Mouse (Mus musculus) embryonic facial prominence, embryonic 14.5 days (tissue): ENCODE measurements at regions not wholly inside any gene's neighbourhood (a gene's known extent, or its start where the extent isn't known, plus 50 kb on each side); places are given as distances from the start of the nearest gene placed in this dataset.

Experiments used
- ATAC-seq: fragments of 200-750 bp; cut with Nextera tagmentation; 2 replicates; pipeline ENCODE4 v1.8.0; 2017; ENCODE audit warnings: low read depth, moderate number of reproducible peaks, moderate TSS enrichment
- DNase-seq: peaks from one replicate; pipeline ENCODE4 v3.0.0-alpha.2; 2015; ENCODE audit warnings: low spot score
- H3K27ac ChIP-seq: fragments of 300-500 bp; sonication (generic); replicated peaks from 2 replicates; pipeline ENCODE4 v1.5.1; 2014; ENCODE audit warnings: low read depth, mild to moderate bottlenecking, low read length, moderate library complexity
- H3K27me3 ChIP-seq: fragments of 300-500 bp; sonication (generic); replicated peaks from 2 replicates; pipeline ENCODE4 v1.6.1; 2014; ENCODE audit warnings: low read length; ENCODE audit not compliant: control insufficient read depth, insufficient read depth
- H3K36me3 ChIP-seq: fragments of 300-500 bp; sonication (generic); 2 replicates; pipeline ENCODE4 v1.6.1; 2014; ENCODE audit warnings: low read length, mixed read lengths; ENCODE audit not compliant: control insufficient read depth, insufficient read depth
- H3K4me1 ChIP-seq: fragments of 300-500 bp; sonication (generic); 2 replicates; pipeline ENCODE4 v1.6.1; 2014; ENCODE audit warnings: antibody characterized with exemption, low read length; ENCODE audit not compliant: control insufficient read depth, insufficient read depth
- H3K4me2 ChIP-seq: fragments of 300-500 bp; sonication (generic); 2 replicates; pipeline ENCODE4 v1.6.1; 2014; ENCODE audit warnings: low read depth, mild to moderate bottlenecking, low read length, moderate library complexity, mixed read lengths
- H3K4me3 ChIP-seq: fragments of 300-500 bp; sonication (generic); 2 replicates; pipeline ENCODE4 v1.5.1; 2014; ENCODE audit warnings: low read depth, mild to moderate bottlenecking, low read length
- H3K9ac ChIP-seq: fragments of 300-500 bp; sonication (generic); 2 replicates; pipeline ENCODE4 v1.6.1; 2014; ENCODE audit warnings: low read depth, mild to moderate bottlenecking, low read length, moderate library complexity, mixed read lengths
- H3K9me3 ChIP-seq: fragments of 300-500 bp; sonication (generic); 2 replicates; pipeline ENCODE4 v1.6.1; 2016; ENCODE audit warnings: low read length; ENCODE audit not compliant: control insufficient read depth
- WGBS: fragments of 180-500 bp; shearing (Covaris S2); extraction: QIAGEN DNeasy Blood & Tissue Kit; methylation state at CpG from one replicate; pipeline ENCODE4 v1.1.7; 2014; 5-methylcytosine and 5-hydroxymethylcytosine counted together

DNA sequence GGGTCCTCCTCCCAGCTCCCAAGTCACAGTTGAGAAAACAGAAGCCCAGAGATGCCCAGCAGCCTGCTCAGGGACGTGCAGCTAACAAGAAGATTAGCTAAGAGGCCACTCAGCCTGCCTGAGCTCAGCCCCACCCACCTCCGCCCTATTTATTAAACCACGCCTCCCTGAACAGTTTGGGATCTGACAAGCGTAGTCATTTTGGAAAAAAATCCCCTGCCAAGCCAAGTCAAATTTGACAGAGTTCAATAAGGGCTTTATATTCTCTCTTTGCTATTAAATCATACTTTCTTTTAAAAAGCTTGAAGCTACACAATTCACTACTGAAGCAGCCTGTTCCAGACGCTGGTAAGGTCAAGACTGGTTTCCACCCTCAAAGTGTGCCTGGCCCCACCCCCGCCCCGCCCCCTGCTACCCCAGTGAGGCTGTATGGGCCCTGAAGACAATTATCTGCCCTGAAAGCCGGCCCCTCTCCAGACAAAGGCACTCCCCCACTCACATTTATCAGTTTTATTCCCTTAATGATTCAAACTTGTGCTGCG is 61.9 kb upstream of the Zmiz1 start:
- Histone ChIP-seq H3K4me2 (peak overlapping the region; percentile 29), H3K36me3 (no peaks in the 10 kb centered on the region), H3K27ac (no peak overlapping the region; the same call in 1 of the 2 replicates), H3K27me3 (no peaks in the 10 kb centered on the region), H3K9me3 (no peaks in the 10 kb centered on the region), H3K4me3 (peak overlapping the region; percentile 10; the same call in 1 of the 2 replicates), H3K4me1 (peaks cover 9% of the 10 kb centered on the region; the same call in 1 of the 2 replicates), H3K9ac (no peak overlapping the region; the same call in 1 of the 2 replicates)
- DNase-seq (peak; percentile 91), ATAC-seq (peak; percentile 91)
- 5% methylated on average over 9 of the region's 9 CpGs for WGBS

DNA sequence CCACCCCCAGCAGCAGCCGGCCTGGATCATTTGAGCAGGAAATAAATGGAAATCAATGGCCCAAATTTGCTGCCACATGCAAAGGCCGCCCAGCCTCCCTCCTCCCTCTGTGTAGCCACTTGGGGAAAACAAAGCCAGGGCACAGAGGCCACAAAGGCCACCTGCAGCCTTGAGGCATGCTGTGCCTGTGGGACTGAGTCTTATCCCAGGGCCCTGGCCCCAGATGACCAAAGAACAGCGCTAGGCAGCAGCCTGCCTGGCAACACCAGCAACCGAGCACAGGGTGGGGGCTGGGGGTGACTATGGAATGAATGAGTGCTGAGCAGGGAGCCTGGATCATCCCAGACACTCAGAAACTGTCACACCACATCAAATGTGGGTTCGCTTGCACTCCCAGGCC is 61.2 kb upstream of the Zmiz1 start:
- Histone ChIP-seq H3K27ac (no peak overlapping the region), H3K36me3 (no peaks in the 10 kb centered on the region), H3K4me2 (no peak overlapping the region), H3K9me3 (no peaks in the 10 kb centered on the region), H3K9ac (no peak overlapping the region), H3K27me3 (no peaks in the 10 kb centered on the region), H3K4me1 (peaks cover 9% of the 10 kb centered on the region; the same call in 1 of the 2 replicates), H3K4me3 (no peak overlapping the region)
- DNase-seq (peak; percentile 60), ATAC-seq (peak; percentile 51; the same call in 1 of the 2 replicates)
- 26% methylated on average over 5 of the region's 5 CpGs for WGBS

DNA sequence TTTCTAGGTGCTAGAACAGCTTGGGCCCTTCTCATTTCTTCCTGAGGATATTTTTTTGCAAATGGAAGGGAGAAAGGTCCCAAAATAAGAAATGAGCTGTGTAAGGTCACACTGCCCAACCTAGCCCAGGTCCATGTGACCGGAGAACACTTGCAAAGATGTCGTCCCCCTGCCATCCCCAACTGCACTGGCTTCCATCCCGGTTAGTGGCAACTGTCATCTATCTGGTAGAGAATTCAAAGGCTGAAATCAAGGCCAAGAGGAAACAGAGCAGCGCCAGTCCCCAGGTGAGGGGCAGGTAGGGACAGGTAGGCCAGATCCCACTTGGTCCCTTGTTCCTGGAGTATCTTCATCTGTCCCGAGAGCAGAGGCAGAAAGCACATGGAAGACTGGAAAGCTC is 60.2 kb upstream of the Zmiz1 start:
- H3K36me3 ChIP-seq, result no peaks in the 10 kb centered on the region
- H3K27ac ChIP-seq, result no peak overlapping the region
- ATAC-seq (no peak), DNase-seq (no peak)
- H3K4me1 ChIP-seq, result peaks cover 9% of the 10 kb centered on the region; the same call in 1 of the 2 replicates
- H3K9ac ChIP-seq, result no peak overlapping the region
- H3K4me2 ChIP-seq, result no peak overlapping the region
- H3K4me3 ChIP-seq, result no peak overlapping the region
- no peaks in the 10 kb centered on the region for H3K27me3 ChIP-seq
- 89% methylated on average over 5 of the region's 5 CpGs for WGBS
- H3K9me3 ChIP-seq, result no peaks in the 10 kb centered on the region

DNA sequence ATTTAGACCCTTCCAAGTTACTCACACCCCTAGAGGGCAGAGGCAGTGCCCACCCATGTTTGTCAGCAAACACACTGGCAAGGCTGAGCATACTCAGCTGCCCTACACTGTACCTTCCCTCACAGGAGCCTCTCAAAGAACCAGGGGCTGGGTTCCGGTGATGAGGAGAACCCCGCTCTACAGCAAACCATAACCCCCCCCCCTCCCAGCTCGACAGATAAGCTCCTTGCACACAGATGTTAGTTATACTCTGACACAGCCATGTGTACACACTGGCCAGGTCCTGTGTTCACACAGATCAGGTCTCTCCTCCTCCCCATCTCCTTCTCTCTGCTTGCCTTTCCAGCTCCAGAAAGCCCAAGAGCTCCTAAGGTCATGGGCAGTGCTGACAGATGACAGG is 59.7 kb upstream of the Zmiz1 start:
- Histone ChIP-seq H3K27me3 (no peaks in the 10 kb centered on the region), H3K4me2 (no peak overlapping the region), H3K36me3 (no peaks in the 10 kb centered on the region), H3K4me1 (peaks cover 9% of the 10 kb centered on the region; the same call in 1 of the 2 replicates), H3K4me3 (no peak overlapping the region), H3K27ac (no peak overlapping the region), H3K9me3 (no peaks in the 10 kb centered on the region), H3K9ac (no peak overlapping the region)
- ATAC-seq (no peak), DNase-seq (no peak)
- 67% methylated on average over 3 of the region's 3 CpGs for WGBS

DNA sequence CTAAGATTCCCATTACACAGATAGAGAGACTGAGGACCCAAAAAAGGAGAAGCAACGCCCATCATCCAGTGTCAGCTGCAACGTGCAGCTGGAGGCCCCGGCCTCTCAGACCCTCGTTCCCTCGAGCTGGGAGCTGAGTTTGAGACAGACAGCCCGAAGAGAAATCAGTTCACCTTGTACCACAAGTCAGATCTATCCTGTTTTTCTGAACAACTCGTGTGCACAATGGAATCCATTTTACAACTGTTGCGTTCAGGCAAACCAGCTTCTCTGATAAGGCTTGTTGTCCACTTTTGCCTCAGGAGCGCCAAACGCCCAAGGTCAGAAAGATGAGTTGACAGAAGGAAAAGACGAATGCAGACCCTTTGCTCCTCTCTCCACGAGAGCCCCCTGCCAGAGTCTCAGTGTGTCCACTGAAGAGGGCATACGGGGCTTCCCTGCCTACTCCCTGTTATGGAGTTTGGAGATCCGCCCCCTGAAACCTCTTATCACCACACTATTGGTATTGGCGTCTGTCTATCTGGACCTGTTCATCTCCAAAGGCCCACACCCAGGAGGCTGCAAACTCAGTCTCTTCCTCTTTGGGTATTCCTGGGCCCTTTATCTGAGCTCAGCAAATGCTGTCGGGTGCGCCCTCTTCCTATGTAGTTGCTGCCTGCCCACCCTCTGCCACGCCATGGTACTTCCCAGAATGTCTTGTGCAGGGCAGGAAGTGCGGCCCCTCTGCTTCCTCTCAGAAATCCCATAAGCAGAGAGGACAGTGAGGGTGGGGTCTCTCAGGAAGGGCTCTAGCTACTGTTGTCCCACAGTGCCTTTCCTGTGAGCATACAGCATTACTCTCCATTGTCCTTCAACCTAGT is 57.7 kb upstream of the Zmiz1 start:
- ATAC-seq, result no peak
- no peaks in the 10 kb centered on the region for H3K9me3 ChIP-seq
- 86% methylated on average over 19 of the region's 19 CpGs for WGBS
- no peaks in the 10 kb centered on the region for H3K36me3 ChIP-seq
- no peak overlapping the region for H3K9ac ChIP-seq
- DNase-seq, result no peak
- no peaks in the 10 kb centered on the region for H3K27me3 ChIP-seq
- no peak overlapping the region for H3K4me3 ChIP-seq
- no peak overlapping the region for H3K27ac ChIP-seq
- H3K4me2 ChIP-seq, result no peak overlapping the region
- H3K4me1 ChIP-seq, result peaks cover 8% of the 10 kb centered on the region; the same call in 1 of the 2 replicates

DNA sequence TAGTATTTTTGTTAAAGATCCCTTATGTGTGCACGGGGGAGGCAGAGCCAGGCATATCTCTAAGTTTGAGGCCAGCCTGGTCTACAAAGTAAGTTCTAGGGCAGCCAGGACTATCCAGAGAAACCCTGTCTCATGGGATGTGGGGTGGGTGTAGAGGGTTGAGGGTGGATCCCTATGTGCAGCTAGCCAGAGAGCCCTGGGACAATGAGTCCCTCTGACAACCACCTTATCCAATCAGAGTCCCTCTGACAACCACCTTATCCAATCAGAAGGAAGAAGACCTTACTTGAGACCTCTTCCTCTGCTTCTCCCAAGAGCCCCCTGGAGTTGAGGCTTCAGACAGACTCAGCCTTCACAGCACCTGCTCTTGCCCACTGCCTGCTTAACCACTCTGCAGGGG is 56.6 kb upstream of the Zmiz1 start:
- H3K9ac ChIP-seq, result no peak overlapping the region
- no peak for ATAC-seq
- H3K27me3 ChIP-seq, result no peaks in the 10 kb centered on the region
- H3K4me1 ChIP-seq, result no peaks in the 10 kb centered on the region
- no peaks in the 10 kb centered on the region for H3K9me3 ChIP-seq
- WGBS, result 89% methylated on average over 1 of the region's 1 CpGs
- no peak overlapping the region for H3K4me2 ChIP-seq
- DNase-seq, result no peak
- no peak overlapping the region for H3K27ac ChIP-seq
- H3K36me3 ChIP-seq, result no peaks in the 10 kb centered on the region
- no peak overlapping the region for H3K4me3 ChIP-seq

DNA sequence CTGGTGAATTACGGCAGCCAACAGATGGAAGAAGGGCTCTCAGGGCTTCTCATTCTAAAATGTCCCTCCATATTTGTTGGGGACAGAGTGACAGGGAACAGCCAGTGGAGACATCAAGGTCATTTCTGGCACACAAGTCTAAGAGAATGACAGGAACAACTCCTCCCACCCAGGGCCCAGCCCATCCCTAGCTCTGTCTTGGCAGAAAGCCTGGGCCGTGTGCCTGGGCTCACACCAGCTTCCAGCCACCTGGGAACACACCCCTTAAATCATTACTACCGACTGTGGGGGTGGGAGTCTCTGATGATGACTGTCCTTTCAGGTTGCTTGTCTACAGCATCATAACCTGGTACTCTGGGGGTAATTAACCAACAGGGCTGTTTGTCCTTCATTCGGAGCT is 53.8 kb upstream of the Zmiz1 start:
- Histone ChIP-seq H3K9me3 (no peaks in the 10 kb centered on the region), H3K4me1 (no peaks in the 10 kb centered on the region), H3K36me3 (no peaks in the 10 kb centered on the region), H3K9ac (no peak overlapping the region), H3K4me3 (no peak overlapping the region), H3K27me3 (no peaks in the 10 kb centered on the region), H3K27ac (no peak overlapping the region), H3K4me2 (no peak overlapping the region)
- 57% methylated on average over 4 of the region's 4 CpGs for WGBS
- DNase-seq (peak; percentile 55), ATAC-seq (no peak)

DNA sequence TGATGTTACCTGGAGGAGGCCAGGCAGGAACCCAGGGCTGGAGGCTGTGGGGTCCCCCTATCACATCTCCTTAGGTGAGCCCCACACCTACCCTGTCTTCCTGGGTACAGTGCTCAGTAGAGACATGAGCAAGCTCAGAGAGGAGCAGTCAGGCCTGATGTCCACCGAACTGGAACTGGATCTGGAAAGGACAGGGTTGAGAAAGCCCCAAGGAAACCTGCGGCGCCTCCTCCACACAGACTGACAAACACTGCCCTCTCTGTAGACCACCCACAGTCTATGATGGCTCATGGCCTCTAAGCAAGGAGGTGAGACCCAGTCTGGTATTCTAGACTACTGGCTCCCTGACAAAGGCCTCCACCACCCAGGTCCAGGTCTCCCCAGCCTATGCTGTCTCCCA is 52.9 kb upstream of the Zmiz1 start:
- WGBS, result 74% methylated on average over 3 of the region's 3 CpGs
- Histone ChIP-seq H3K9ac (no peak overlapping the region), H3K27ac (no peak overlapping the region), H3K27me3 (no peaks in the 10 kb centered on the region), H3K4me3 (no peak overlapping the region), H3K4me2 (no peak overlapping the region), H3K9me3 (no peaks in the 10 kb centered on the region), H3K36me3 (no peaks in the 10 kb centered on the region), H3K4me1 (no peaks in the 10 kb centered on the region)
- no peak for DNase-seq
- ATAC-seq, result no peak

DNA sequence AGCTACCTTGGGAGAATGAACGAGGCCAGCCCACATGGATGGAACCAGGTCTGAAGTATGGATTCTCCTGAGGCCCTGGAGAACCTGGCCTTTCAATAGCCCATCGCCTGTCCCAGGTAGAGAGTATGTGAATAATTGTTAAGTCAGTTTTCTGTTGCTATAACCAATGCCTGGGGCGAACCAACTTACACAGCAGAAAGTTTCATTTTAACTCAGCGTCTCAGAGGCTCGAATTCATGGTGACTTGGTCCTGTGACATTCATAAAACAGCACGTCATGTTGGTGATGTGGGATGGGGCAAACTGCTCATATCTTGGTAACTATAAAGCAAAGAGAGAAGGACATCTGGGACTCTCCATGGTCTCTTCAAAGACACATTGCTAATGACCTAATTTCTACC is 52.4 kb upstream of the Zmiz1 start:
- Histone ChIP-seq H3K4me3 (no peak overlapping the region), H3K27me3 (no peaks in the 10 kb centered on the region), H3K36me3 (no peaks in the 10 kb centered on the region), H3K9me3 (no peaks in the 10 kb centered on the region), H3K9ac (no peak overlapping the region), H3K4me1 (no peaks in the 10 kb centered on the region), H3K27ac (no peak overlapping the region), H3K4me2 (no peak overlapping the region)
- 93% methylated on average over 6 of the region's 6 CpGs for WGBS
- ATAC-seq, result no peak
- DNase-seq, result no peak
